Mouse (Mus musculus) ovary, adult 18-20 months (tissue): ENCODE data around the gene Zfp423.
"Not testable (repeated sequence)": the region's sequence is repeated elsewhere in the genome, so short reads cannot be mapped to it uniquely, and the experiment has no call there.

ENCODE experiments used
- DNase-seq: peaks from one replicate; pipeline ENCODE4 v3.0.0; 2022; ENCODE audit warnings: low spot score, mixed read lengths

The Zfp423 gene

DNA sequence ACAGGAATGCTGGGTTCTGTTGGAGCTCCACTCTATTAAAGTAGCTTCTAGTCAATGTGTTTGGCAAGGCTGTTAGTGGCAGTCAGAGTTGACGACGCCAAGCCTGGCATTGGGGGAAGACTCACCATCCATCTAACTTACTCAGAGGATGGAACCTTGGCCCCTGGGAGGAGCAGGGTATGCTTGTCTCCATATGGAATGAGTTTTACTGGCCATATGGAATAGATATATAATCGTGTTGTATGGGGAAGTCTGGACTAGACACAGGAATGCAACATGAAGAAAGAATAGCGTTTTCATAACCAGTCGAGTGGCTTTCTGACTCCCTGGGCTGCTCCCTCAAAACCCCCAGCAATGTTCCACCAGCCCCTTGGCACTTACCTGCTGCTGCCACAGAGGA, 55.3 kb downstream of the Zfp423 start:
- no peak for DNase-seq

GRCm38 (mm10) chr8:87895203-87896041, 64.0 kb downstream of the Zfp423 start:
- no peak for DNase-seq

- DNase-seq, result peak; percentile 60
These were observed 65.1 kb downstream of the Zfp423 start for GRCm38 (mm10) chr8:87894287-87894686.

DNA sequence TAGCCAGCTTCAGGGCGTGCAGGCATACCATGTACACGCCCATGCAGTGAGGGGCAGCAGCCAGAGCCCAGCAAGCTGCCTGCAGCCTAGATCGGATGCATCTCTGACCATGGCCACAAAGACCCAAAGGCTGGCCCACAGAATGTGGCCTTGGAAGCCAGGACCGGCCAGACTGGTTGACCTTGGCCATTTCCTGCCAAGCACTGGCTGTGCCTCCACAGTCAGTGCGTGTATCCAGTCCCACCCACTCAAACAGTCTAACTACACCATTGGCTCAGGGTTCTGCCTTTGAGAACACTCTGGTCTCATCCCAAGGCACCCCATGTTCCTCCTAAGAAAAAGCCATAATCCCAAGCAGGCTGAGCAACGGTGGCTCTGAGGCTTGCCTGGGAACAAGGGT, 65.8 kb downstream of the Zfp423 start:
- peak; percentile 72 for DNase-seq

GRCm38 (mm10) chr8:87892891-87893290, 66.5 kb downstream of the Zfp423 start:
- DNase-seq, result no peak

- no peak for DNase-seq
These were observed 67.5 kb downstream of the Zfp423 start for GRCm38 (mm10) chr8:87891884-87892283.

DNA sequence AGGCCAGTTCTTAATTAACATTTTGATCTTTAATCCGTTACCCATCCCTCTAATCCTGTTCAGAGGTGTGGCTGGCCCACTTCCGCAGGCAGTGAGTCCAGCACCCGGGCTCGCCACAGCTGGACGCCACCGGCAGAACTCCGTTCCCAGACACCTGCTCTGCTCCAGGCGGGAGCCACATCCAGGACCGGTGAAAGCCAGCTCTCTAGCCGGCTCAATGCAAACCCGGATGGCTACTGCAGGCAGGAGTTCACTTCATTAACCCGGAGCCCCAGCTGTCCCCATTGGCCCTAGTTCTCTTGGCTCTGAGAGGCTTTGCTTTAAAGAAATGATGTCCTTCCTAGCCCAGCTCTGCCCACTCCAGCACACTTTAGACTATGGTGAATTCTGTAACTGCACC, 71.4 kb downstream of the Zfp423 start:
- DNase-seq, result no peak

DNA sequence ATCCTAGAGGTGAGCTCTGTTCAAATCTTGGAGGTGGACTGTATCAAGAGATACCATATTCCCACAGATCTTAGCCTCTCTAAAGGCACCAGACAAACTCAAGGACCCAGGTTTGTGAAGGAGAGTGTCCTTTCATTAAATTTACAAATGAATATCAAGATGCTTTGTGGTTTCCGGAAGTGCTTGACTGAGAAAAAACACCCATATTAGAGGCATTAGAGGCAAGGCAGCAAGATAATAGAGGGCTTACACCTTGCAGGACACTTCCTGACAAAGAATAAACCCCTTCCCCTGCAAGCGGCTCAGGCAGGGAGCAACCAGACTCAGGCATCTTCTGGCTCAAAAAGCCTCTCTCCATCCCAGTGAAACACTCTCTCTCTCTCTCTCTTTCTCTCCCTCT, 78.3 kb downstream of the Zfp423 start:
- DNase-seq, result no peak

DNA sequence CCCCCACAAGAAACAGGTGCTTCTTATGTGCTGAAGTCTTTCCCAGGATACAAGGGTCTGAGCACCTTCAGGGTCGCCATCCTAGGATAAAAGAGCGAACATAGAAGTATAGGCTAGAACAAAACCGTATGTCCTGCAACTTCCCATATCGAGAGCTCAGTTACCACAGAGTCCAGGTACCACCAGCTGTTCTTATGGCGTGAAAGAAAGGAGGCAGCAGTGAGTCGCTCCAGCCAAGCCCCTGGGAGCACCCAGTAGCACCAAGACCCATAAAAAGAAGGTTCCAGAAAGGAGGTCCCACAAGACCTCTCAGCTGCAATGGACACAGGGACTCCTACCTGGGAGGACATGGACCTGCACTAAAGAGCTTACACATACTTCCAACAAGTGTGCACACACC, 83.5 kb downstream of the Zfp423 start:
- no peak for DNase-seq

DNA sequence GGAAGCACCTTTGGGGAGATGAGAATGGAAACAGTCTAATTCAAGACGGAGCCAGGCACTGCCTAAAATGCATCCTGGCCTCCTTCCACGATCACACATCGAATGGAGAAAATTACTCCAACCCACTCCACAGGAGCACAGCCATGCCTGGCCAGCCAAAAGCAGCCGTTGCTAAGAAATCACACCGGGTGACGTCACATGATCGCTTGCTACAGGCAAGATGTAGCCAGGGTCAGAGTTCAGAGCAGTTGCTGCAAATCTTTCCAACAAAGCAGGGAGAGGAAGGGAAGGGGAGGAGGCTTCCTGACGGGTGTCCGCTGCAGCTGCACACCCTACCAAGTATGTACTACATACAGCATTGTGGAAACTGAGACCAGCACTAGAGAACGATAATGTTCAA, 83.9 kb downstream of the Zfp423 start:
- DNase-seq, result no peak

DNA sequence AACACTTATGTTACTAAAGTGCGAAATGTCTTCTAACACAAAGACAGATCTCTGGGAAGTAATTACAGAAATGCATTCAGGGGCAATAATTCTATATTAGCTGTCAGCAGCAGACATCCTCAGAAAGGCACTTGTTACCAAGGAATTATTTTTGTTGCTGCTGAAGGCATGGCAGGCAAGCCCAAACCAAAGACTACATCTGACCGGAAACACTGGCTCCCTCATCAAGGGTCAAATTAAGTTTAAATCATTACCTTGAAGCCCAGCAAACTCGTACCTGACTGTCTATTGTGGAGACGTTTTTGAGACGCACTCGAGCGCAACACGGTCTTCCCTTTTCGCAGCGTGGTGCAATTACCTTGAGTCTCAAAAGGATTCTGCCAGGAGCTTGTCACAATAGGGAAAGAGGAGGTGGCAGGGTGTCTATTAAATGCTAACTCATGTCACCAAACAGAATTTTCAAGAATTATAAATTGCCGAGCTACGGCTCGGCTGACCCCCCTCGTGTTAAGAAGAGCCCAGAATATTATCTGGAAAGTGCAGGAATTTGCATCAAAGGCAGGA, 86.3 kb downstream of the Zfp423 start:
- no peak for DNase-seq

DNA sequence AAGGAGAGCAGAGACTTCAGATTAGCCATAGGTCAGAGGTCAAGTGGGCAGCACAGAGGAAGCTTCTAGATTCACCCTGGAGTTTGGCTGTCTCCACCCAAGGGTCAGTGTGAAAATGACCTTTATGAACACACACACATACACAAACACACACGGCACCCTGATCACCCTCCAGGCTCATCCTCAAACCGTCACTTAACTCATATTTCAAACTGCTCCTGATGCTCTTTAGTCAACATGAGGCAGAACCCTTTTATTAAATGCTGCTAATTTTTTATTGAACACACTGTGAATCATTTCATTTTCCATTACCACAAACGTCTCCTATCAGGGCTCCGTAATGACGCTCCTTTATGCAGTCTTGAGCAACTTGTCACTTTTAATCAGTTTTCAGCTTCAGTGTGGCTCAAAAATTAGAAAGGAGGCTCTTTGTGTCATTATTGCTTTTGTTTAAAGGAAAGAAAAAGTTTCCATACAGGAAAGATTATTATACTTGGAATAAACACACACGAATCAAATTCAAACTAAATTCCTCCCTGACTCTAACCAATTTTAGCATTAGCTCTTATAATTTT, 87.0 kb downstream of the Zfp423 start:
- DNase-seq, result no peak

- DNase-seq, result no peak
These were observed 92.8 kb downstream of the Zfp423 start for GRCm38 (mm10) chr8:87866586-87866985.

- no peak for DNase-seq
These were observed 95.2 kb downstream of the Zfp423 start for GRCm38 (mm10) chr8:87864236-87864635.

DNA sequence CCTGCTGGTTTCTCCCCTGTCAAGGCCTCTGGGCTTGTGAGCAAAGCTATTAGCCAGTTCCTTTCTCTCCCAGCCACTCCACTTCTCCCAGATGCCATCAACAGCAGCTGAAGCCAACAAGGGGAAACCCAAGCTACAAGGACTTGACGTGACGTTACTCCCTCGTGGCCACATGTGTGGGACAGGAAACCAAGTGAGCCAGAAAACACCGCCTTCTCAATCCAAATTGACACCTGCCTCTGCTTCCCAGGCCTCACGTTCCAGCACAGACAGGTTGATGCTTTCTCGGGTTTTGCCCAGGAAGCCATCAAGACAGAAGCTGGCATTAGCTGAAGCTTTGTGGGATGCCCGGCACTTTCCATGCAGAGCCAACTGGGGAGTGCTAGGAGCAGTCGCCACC, 96.3 kb downstream of the Zfp423 start:
- no peak for DNase-seq

DNA sequence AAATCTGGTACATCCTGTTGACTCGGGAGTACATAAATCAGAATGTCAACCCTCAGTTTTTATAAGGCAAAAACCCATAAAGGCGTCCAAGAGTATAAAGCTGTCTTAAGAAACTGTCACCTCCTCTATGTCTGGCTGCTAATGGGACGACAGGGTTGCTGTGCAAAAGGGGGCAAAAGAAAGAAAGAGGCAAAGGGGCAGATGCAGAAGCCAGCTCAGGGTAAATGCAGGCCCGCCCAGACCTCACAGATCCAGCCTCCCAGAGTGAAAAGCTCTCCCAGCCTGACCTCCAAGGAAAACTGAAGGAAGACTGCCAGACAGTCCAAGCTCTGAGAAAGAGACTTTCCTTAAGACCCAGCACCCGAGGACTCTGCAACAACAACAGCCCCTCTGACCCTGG, 97.7 kb downstream of the Zfp423 start:
- no peak for DNase-seq

DNA sequence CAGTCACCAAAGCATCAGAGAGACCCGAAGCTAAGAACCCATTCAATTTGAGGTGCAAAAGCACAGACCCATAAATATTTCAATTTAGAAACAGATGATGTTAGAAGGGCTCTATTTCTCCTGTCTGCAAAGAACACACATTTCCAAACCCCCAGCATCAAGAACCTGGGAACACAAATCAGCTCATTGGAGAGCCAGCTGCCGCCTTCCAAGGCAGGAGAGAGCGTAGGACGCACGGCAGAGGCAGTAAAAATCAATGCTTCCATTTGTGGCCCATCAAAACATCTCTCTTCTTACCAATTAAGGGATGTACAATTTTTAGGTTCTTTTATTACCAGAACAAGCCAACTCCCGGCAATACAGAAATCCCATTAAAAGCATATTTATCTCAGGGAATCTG, 98.5 kb downstream of the Zfp423 start:
- no peak for DNase-seq

DNA sequence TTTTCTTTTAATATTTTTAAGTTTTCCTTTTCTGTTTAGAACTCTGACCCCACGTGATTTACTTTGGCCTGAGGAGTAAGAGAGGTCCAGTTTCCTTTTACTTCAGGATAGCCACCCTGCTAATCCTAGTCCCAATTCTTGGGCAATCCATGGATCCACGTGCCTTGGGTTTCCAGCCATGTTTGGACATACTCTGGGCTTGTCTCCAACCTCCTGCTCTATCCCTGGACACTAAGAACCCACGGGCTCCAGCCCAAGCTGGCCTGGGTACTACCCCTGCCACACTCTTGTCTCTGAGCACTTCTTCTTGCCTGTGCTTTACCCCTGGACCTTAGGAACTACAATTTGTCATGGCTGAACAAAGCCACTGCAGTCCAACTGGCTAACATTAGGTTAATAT, 107.5 kb downstream of the Zfp423 start:
- DNase-seq, result no peak

DNA sequence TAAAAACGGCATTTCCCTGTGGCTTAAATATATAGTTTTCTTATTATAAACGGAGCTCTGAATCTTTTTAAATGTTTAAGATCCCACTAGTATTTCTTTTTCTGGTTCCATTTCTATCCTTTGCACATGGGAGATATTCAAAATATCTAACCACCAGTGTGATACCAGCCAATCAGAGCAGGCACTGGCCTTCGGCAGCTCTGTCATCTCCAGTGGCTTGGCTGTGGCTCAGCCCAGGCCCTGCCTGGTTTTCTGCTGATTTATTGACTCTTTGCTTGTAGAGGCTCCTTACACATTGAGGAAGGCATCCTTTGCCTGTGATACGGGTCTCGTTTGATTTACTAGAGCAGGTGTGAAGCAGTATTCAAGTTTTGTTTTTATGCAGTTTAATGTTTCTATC, 108.0 kb downstream of the Zfp423 start:
- DNase-seq, result no peak

DNA sequence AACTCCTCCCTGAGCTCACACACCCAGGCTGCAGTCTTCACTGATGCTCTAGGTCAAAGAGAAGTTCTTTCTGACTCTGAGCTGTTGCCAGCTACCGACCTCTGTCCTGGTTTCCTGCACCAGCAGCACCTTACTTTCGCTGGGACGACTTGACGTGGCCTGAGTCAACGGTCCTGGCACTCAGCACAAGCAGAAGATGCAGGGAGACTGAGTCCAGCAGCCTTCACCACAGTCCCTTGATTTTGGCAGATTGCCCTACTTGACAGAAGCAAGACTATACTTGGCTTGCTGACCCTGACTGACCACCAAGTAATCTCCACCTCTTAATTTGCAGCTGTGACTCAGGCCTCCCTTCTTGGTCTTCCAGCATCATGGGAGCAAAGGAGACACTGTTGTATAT, 110.6 kb downstream of the Zfp423 start:
- DNase-seq, result no peak

GRCm38 (mm10) chr8:87847796-87848195, 111.6 kb downstream of the Zfp423 start:
- DNase-seq, result no peak

GRCm38 (mm10) chr8:87842096-87842495, 117.3 kb downstream of the Zfp423 start:
- not testable (repeated sequence) for DNase-seq

- no peak for DNase-seq
These were observed 122.1 kb downstream of the Zfp423 start for GRCm38 (mm10) chr8:87837266-87837665.

GRCm38 (mm10) chr8:87836866-87837265, 122.5 kb downstream of the Zfp423 start:
- peak; percentile 52 for DNase-seq
